Mouse (Mus musculus) erythroblast, adult 5-6 weeks (primary cell): Measurements from ENCODE around the gene Arhgap17. TPM values are rescaled to one million over a fixed set of nuclear protein-coding genes. Genes with fewer than 3 reads are reported as not detected.

Experiments used
- total RNA-seq, 2 experiments: library from RNA; stranded (forward) in 1 of 2; stranded (reverse) in 1 of 2; fragments of 150-400 nt in 1 of 2; fragments of 200-764, 138-1000 nt in 1 of 2; gene quantifications; 2 replicates each; pipeline versions ENCODE4 v1.2.3 to v1.2.4; 2015 to 2017; ENCODE audit warnings: low replicate concordance in 2 of 2

Gene Arhgap17
- total RNA-seq, 2 experiments from 2014 or later: 7.2 to 16.5 TPM

Other genes with a start within 250 kb of the Arhgap17 start
- gene Tnrc6a, start 246.0 kb downstream of the Arhgap17 start, total RNA-seq (2015; ENCODE audit: low replicate concordance): 5.4 and 13.6 TPM in 2 replicates
- gene Tnrc6a, start 246.0 kb downstream of the Arhgap17 start, total RNA-seq (2017; ENCODE audit: low replicate concordance): 12.1 and 15.5 TPM in 2 replicates
- 2.7 TPM in 1 of 2 replicates, not detected in the other for gene Slc5a11, start 155.1 kb downstream of the Arhgap17 start, total RNA-seq (2015; ENCODE audit: low replicate concordance)
- gene Slc5a11, start 155.1 kb downstream of the Arhgap17 start, total RNA-seq (2017; ENCODE audit: low replicate concordance): 1.5 TPM in 1 of 2 replicates, not detected in the other
- 2.9 and 14.0 TPM in 2 replicates for gene Lcmt1, start 131 bp downstream of the Arhgap17 start, total RNA-seq (2015; ENCODE audit: low replicate concordance)
- 7.8 and 18.0 TPM in 2 replicates for gene Lcmt1, start 131 bp downstream of the Arhgap17 start, total RNA-seq (2017; ENCODE audit: low replicate concordance)
- not detected in 2 replicates for gene Aqp8, start 92.4 kb upstream of the Arhgap17 start, total RNA-seq (2015; ENCODE audit: low replicate concordance)
- gene Aqp8, start 92.4 kb upstream of the Arhgap17 start, total RNA-seq (2017; ENCODE audit: low replicate concordance): not detected in 2 replicates
- not detected in 2 replicates for gene Zkscan2, start 130.5 kb upstream of the Arhgap17 start, total RNA-seq (2015; ENCODE audit: low replicate concordance)
- gene Zkscan2, start 130.5 kb upstream of the Arhgap17 start, total RNA-seq (2017; ENCODE audit: low replicate concordance): 0.17 TPM in 1 of 2 replicates, not detected in the other